Mouse (Mus musculus) heart, postnatal 0 days (tissue): ENCODE data around the gene Rad51d. TPM values are rescaled to one million over a fixed set of nuclear protein-coding genes. Genes with fewer than 3 reads are reported as not detected.

Experiments used
- ATAC-seq: fragments of 200-750 bp; cut with Nextera tagmentation; 2 replicates; pipeline ENCODE4 v1.8.0; 2017; ENCODE audit warnings: low read depth, moderate number of reproducible peaks, moderate library complexity; ENCODE audit not compliant: insufficient read depth
- DNase-seq: peaks from one replicate; pipeline ENCODE4 v3.0.0-alpha.2; 2016; ENCODE audit warnings: low spot score
- H3K27ac ChIP-seq: fragments of 300-500 bp; sonication (generic); 2 replicates; pipeline ENCODE4 v1.5.1; 2014; ENCODE audit warnings: low read depth, mild to moderate bottlenecking
- H3K27me3 ChIP-seq: fragments of 300-500 bp; sonication (generic); 2 replicates; pipeline ENCODE4 v1.6.1; 2014; ENCODE audit warnings: low read length, mixed read lengths; ENCODE audit not compliant: control insufficient read depth, insufficient read depth
- H3K36me3 ChIP-seq: fragments of 300-500 bp; sonication (generic); replicated peaks from 2 replicates; pipeline ENCODE4 v1.6.1; 2014; ENCODE audit warnings: low read length, mixed read lengths; ENCODE audit not compliant: control insufficient read depth, insufficient read depth
- H3K4me1 ChIP-seq: fragments of 300-500 bp; sonication (generic); 2 replicates; pipeline ENCODE4 v1.6.1; 2014; ENCODE audit warnings: antibody characterized with exemption; ENCODE audit not compliant: control insufficient read depth, insufficient read depth
- H3K4me2 ChIP-seq: fragments of 300-500 bp; sonication (generic); 2 replicates; pipeline ENCODE4 v1.6.1; 2014; ENCODE audit warnings: low read depth, mild to moderate bottlenecking, low read length, moderate library complexity
- H3K4me3 ChIP-seq: fragments of 300-500 bp; sonication (generic); 2 replicates; pipeline ENCODE4 v1.5.1; 2014; ENCODE audit warnings: low read depth, low read length
- H3K9ac ChIP-seq: fragments of 300-500 bp; sonication (generic); replicated peaks from 2 replicates; pipeline ENCODE4 v1.6.1; 2014; ENCODE audit warnings: low read depth, low read length, mixed read lengths
- H3K9me3 ChIP-seq: fragments of 300-500 bp; sonication (generic); replicated peaks from 2 replicates; pipeline ENCODE4 v1.6.1; 2016; ENCODE audit warnings: low read length; ENCODE audit not compliant: control insufficient read depth
- CTCF ChIP-seq: IDR thresholded peaks from 2 replicates; pipeline ENCODE4 v1.5.1; 2016; ENCODE audit warnings: antibody characterized with exemption, control low read depth, low read depth
- EP300 ChIP-seq: IDR thresholded peaks from 2 replicates; pipeline ENCODE4 v1.6.1; 2016; ENCODE audit warnings: antibody characterized with exemption, low read depth
- WGBS: fragments of 180-500 bp; shearing (Covaris S2); extraction: QIAGEN DNeasy Blood & Tissue Kit; methylation state at CpG from one replicate; pipeline ENCODE4 v1.1.7; 2014; 5-methylcytosine and 5-hydroxymethylcytosine counted together
- polyA plus RNA-seq: library from polyadenylated mRNA; unstranded; fragments of >200 nt; fragmentation: Nextera tagmentation; extraction: Ambion mirVana; gene quantifications from 2 replicates; pipeline ENCODE4 v1.2.1, GENCODE M21; 2015
- total RNA-seq: library from RNA; depleted of rRNA; stranded (reverse); fragments of >200 nt; gene quantifications from 2 replicates; pipeline ENCODE4 v1.2.3, GENCODE M21; 2014; ENCODE audit warnings: low replicate concordance

Gene Rad51d
- total and polyA plus RNA-seq, 2 experiments from 2014 or later = 9.9 to 10.8 TPM

GRCm38 (mm10) chr11:82905816-82906215 lies 15.4 kb upstream of the Rad51d start:
- H3K4me1 ChIP-seq = peaks cover 18% of the 10 kb centered on the region
- TF ChIP-seq EP300 (no peak), CTCF (no peak)

DNA sequence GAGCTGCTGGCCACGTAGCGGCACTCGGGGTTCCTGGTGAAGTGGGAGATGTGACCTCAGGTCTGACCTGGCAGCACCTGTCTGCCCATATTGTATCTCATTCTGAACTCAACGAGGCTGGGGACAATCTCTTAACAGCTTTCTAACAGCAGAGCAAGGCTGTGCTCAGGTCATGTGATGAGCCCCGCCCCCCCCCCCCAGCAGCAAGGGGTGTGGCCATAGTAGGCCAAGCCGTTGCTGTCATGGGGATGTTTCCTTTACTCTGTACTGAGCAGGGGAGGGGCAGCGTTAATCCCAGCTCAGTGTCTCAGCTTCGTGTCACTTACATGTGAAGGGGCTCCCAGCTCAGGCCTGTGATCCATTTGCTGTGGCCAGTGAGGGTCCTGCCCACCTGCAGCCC lies 14.5 kb upstream of the Rad51d start:
- H3K27ac ChIP-seq = no peak overlapping the region
- no peak for TF ChIP-seq CTCF
- TF ChIP-seq EP300 = no peak
- ATAC-seq (no peak), DNase-seq (no peak)
- H3K4me3 ChIP-seq = no peak overlapping the region
- peaks cover 64% of the 10 kb centered on the region for H3K36me3 ChIP-seq
- 50% methylated on average over 8 of the region's 8 CpGs for WGBS
- no peaks in the 10 kb centered on the region for H3K9me3 ChIP-seq
- peaks cover 13% of the 10 kb centered on the region for H3K4me1 ChIP-seq
- H3K9ac ChIP-seq = no peak overlapping the region
- H3K4me2 ChIP-seq = no peak overlapping the region
- no peaks in the 10 kb centered on the region for H3K27me3 ChIP-seq

More at GRCm38 (mm10) chr11:82905816-82906215, 15.4 kb upstream of the Rad51d start:
- H3K36me3 ChIP-seq = peaks cover 55% of the 10 kb centered on the region
- DNase-seq (no peak), ATAC-seq (no peak)
- no peak overlapping the region for H3K27ac ChIP-seq
- H3K9ac ChIP-seq = no peak overlapping the region
- no peak overlapping the region for H3K4me3 ChIP-seq
- 85% methylated on average over 5 of the region's 5 CpGs for WGBS
- H3K9me3 ChIP-seq = no peaks in the 10 kb centered on the region
- no peaks in the 10 kb centered on the region for H3K27me3 ChIP-seq
- H3K4me2 ChIP-seq = no peak overlapping the region

GRCm38 (mm10) chr11:82901606-82902310 lies 11.3 kb upstream of the Rad51d start:
- 91% methylated on average over 20 of the region's 20 CpGs for WGBS
- ATAC-seq (no peak), DNase-seq (no peak)
- Histone ChIP-seq H3K9me3 (no peaks in the 10 kb centered on the region), H3K4me3 (no peak overlapping the region), H3K27ac (no peak overlapping the region), H3K4me1 (no peaks in the 10 kb centered on the region), H3K9ac (no peak overlapping the region), H3K36me3 (peaks cover 71% of the 10 kb centered on the region), H3K4me2 (no peak overlapping the region), H3K27me3 (no peaks in the 10 kb centered on the region)
- no peak for TF ChIP-seq EP300
- TF ChIP-seq CTCF = no peak

DNA sequence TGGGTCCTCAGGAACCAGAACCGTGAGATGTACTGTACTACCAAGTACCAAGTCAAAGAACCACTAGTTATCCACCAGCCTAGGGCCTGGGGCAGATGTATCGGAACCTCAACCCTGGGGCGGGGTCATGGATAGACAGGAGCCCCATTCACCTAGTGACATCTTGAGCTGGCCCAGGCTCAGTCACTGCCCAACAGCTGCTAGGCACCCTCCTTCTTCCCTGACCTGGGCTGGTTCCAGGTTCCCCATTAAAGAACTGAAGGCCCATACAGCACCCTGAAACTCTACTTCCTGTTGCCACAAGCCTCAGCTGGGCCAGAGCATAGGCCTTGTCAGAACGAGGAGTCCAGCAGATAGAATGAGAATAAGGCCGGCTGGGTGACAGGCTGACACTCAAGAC lies 9.3 kb upstream of the Rad51d start:
- Histone ChIP-seq H3K4me1 (no peaks in the 10 kb centered on the region), H3K27me3 (no peaks in the 10 kb centered on the region), H3K9ac (no peak overlapping the region), H3K27ac (no peak overlapping the region), H3K4me3 (no peak overlapping the region), H3K4me2 (no peak overlapping the region), H3K9me3 (no peaks in the 10 kb centered on the region), H3K36me3 (peaks cover 55% of the 10 kb centered on the region)
- ATAC-seq (no peak; the same call in 1 of the 2 replicates), DNase-seq (no peak)
- WGBS = 91% methylated on average over 5 of the region's 5 CpGs
- TF ChIP-seq EP300 (no peak), CTCF (no peak)

- no peak overlapping the region for H3K9ac ChIP-seq
Observed at GRCm38 (mm10) chr11:82897478-82897877, 7.1 kb upstream of the Rad51d start.

DNA sequence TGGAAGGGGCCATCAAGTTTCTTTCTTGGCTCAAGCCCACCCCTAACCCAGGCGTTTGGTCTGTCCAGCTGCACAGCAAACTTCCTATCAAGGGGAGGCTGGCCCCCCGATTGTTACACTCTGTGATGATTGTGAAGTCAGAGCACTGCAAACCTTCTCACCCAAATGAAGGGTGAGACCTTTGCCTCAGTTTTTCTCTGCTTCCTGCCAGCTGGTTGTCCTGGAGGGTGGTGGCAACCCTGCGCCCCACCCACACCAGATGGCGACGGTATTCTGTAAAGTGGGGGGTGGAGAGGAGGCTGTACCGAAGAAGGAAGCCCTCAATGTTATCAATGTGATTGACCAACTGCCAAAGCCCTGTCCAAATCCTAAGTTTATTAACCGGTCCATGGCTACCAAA lies 1.5 kb upstream of the Rad51d start, which contains the start of gene Fndc8:
Gene Fndc8, plus strand, starts transcription at position 189 of the 400 bp plus-strand sequence.
- Histone ChIP-seq H3K9me3 (no peaks in the 10 kb centered on the region), H3K4me1 (peaks cover 11% of the 10 kb centered on the region; the same call in 1 of the 2 replicates), H3K36me3 (no peaks in the 10 kb centered on the region), H3K4me3 (no peak within 1 kb of the TSS), H3K27ac (no peak within 1 kb of the TSS), H3K4me2 (no peak within 1 kb of the TSS), H3K9ac (no peak within 1 kb of the TSS), H3K27me3 (no peaks in the 10 kb centered on the region)
- 32% methylated on average over 7 of the region's 7 CpGs for WGBS
- TF ChIP-seq EP300 = no peak
- no peak for TF ChIP-seq CTCF
- ATAC-seq = no peak
- no peak for DNase-seq

More at GRCm38 (mm10) chr11:82897478-82897877, 7.1 kb upstream of the Rad51d start:
- ATAC-seq (no peak), DNase-seq (no peak)
- peaks cover 32% of the 10 kb centered on the region for H3K36me3 ChIP-seq
- no peak overlapping the region for H3K4me2 ChIP-seq
- TF ChIP-seq EP300 (no peak), CTCF (no peak)
- H3K4me3 ChIP-seq = no peak overlapping the region
- no peaks in the 10 kb centered on the region for H3K9me3 ChIP-seq
- no peaks in the 10 kb centered on the region for H3K4me1 ChIP-seq
- H3K27ac ChIP-seq = no peak overlapping the region
- H3K27me3 ChIP-seq = no peaks in the 10 kb centered on the region
- 67% methylated on average over 10 of the region's 10 CpGs for WGBS
